Mouse (Mus musculus) frontal cortex, adult 2 months (tissue): ENCODE results near the gene Bmpr1b. TPM values are rescaled to one million over a fixed set of nuclear protein-coding genes. Genes with fewer than 3 reads are reported as not detected.
"Not testable (repeated sequence)": the region's sequence is repeated elsewhere in the genome, so short reads cannot be mapped to it uniquely, and the experiment has no call there.

Experiments used
- DNase-seq, 2 experiments: peaks; one replicate each; pipeline ENCODE4 v3.0.0; 2022; ENCODE audit warnings: low spot score in 1 of 2; ENCODE audit errors: extremely low spot score in 1 of 2
- polyA plus RNA-seq: library from polyadenylated mRNA; depleted of rRNA; stranded (reverse); fragments of >200 nt; gene quantifications from 2 replicates; pipeline ENCODE4 v1.2.3, GENCODE M21; 2012; rRNA removed

Bmpr1b gene
- polyA plus RNA-seq: 9.3 and 11.8 TPM in 2 replicates

DNA sequence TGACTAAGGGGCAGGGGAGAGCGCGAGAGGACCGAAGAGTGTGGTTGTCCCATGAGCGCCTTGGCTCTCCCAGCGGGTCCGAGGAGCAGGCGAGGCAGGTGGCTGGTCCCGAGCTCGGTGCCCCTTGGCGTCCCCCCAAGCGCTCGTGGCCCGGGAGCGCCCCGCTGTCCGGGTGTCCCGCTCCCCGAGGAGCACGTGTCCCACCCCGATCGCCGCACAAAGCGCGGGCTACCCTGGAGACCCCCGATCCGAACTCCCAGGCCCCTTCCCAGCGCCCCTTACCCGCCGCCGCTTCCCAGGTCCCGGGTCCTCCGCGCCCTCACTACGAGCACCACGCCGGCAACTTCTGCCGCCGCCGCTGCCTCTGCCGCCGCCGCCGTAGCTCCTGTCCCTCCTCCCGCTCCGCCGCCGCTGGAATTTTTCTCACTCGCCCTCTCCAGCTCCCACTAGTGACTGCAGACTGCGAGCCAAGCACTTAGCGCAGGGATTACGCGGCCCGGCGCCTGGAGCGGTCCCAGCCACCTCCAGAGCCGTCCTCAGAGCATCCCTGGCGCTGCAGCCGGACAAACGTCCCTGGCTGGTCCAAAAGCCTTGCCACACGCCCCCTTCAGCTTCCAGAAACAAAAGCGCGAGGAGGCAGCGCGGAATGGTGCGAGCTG is at the start of gene Bmpr1b:
TSS of gene Bmpr1b (minus strand) at position 563 of the 659 bp plus-strand sequence.
- DNase-seq: peak; percentile 24 to 83

DNA sequence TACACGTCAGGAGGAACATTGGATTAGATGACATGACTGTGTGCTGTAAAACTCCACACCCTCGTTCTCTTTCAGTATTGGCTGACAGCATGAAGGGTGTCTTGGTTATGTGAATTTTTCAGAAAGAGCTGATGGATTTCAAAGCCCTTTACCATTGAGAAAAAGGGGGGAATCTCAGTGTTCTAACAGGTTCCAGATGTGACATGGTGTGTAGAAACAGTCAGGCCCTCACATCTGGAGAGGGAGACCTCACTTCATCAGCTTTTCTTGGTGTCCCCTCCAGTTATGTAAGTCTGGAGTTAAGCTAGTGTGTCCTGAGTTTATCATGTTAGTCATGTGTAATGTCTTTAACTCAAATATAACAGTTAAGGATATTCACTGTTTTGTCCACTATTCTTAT is 43.6 kb upstream of the Bmpr1b start:
- no peak for DNase-seq

DNA sequence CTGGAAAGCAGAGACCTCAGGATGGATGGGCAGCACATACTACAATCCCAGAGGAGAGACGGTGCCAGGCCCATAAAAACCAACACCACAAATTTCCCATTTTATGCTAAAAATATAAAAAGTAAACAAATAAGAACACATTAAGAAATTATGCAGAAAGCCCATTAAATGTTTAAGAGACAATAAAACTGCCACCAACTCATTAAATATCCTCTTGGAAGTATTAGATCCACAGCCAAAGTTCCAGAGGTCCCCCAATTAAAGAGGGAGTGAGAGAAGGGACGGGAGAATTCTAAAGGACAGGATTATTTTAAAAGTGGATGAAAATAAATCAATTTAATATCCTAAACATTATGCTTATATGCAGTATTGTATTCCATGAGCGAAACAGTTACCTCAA is 43.0 kb upstream of the Bmpr1b start:
- no peak for DNase-seq

DNA sequence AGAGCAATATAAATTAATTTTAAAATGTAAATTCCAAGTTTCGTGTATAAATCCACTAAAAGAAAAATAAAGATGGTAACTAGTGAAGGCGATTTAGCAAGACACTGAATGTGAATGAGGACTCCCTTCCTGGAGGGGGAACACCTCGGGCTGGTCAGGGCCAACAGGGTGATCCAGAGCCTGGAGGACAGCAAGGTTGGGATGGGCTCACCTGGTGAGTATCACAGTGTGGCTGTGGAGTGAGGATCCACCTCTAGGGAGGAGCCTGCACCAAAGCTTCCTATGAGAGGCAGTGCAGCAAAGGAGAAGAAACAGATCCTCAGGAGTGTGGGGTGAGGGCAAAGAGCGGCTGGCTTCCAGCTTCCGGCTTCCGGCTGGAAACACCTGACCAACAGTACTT is 40.8 kb upstream of the Bmpr1b start:
- DNase-seq: no peak

DNA sequence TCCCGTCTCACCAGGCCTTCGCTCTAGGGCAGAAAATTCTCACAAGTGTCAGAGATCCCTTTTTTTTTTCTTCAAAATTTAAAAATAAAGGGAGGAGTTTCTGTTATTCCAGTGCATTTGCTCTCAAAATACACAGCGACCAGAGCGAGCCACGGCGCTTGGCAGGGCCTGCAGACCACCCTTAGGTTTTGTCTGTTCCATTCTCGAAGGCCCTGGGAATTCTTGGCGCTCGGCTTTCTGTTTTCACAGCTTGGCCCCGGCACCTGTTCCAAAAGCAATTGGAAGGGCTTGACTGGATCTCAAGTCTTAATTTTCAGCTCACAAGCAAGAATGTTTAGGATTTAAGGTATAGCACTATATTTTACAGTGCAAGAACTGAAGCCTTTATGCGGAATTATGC is 39.8 kb upstream of the Bmpr1b start:
- DNase-seq: no peak

DNA sequence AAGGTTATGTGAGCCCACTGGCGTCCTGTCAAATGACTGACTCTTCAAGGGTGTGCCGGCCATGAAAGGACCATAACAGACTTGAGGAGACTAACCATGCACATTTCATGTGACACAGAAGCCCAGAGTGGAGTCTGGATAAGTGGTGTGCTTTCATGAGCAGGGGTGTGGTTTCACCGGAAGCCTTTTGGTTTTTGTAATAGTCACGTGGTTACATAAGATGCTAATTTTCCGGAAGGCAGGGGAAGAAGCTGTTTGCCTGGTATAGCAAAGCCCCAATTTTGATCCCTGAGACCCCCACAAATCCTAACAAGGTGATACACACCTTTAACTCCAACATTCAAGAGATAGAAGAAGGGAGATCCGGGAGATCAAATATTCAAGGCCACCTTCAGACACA is 38.3 kb upstream of the Bmpr1b start:
- no peak for DNase-seq

DNA sequence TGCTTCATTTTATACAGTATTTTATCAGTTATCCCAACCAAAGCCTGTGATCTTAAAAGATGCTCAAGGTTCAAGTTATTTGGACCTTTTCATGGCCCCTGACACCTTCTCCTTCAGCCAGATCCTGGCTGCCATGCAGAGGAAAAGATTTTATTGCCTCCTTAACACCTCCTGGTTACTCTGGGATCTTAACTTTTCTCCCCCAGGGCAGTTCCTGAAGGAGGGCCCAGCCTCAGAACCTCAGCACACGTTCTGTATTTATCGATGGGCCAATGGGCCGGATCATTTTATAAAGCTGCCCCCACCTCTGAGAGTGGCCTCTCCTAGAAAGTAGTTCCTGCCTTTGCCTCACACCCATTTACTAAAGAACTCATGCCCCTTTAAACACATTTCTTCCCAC is 37.1 kb upstream of the Bmpr1b start:
- DNase-seq: no peak

DNA sequence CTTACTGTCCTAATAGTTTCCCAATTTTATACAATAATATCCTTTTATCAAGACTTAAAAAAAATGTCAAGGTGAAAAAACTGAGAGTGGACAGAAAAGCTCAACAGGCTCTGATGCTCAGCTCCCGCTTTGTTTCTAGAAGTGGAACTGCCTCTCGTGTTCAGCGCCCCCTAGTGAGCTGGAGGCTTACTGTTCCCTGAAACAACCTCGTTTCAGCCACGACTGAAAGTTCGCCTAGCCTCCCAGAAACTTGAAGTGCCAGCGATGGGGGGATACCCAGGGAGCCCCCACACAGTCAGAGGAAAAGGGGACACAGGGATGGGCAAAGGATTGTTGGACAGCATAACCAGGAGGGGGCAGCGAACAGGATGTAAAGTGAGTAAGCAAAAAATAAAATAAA is 26.9 kb upstream of the Bmpr1b start:
- DNase-seq: no peak

DNA sequence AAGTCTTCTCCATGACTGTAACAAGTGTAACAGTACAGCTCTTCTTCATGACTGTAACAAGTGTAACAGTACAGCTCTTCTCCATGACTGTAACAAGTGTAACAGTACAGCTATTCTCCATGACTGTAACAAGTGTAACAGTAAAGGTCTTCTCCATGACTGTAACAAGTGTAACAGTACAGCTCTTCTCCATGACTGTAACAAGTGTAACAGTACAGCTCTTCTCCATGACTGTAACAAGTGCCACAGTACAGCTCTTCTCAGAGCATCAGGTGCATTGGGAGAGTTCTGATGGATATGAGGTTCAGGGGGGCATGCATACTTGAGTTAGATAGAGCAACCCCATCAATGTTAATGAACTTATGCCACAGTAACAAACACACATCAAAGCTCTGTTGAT is 22.4 kb upstream of the Bmpr1b start:
- not testable (repeated sequence) for DNase-seq

DNA sequence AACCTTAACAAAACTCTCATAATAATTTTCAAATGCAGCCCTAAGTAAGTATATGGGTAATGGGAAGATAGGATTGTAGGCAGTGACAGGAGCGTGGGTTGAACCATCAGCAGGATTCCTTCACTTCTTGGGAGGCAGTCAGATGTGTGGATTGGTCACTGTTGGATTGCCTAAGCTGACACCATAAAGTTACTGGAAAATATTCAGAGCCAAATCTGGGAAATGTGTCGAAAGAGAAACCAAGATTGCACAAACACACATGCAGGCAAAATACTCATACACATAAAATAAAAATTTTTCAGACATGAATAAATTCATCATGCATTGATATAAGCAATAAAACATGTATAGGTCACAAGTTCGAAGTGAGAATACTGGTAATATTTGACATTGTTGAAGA is 17.3 kb upstream of the Bmpr1b start:
- no peak for DNase-seq

DNA sequence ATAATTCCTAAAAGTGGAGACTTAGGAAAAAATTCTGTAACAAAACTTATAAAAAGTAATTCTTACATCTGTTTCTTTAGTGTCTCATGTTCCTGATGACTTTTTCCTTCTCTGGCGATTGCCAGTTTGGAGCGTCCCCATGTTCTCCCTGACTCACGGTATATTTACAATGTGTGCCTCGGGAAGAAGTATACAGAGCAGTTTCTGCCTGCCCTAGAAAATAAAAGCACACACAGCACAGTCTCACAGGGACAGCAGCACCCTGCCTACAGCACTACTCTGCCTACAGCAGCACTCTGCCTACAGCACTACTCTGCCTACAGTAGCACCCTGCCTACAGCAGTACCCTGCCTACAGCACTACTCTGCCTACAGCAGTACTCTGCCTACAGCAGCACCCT is 4.8 kb upstream of the Bmpr1b start:
- DNase-seq: peak; percentile 14 to 40

DNA sequence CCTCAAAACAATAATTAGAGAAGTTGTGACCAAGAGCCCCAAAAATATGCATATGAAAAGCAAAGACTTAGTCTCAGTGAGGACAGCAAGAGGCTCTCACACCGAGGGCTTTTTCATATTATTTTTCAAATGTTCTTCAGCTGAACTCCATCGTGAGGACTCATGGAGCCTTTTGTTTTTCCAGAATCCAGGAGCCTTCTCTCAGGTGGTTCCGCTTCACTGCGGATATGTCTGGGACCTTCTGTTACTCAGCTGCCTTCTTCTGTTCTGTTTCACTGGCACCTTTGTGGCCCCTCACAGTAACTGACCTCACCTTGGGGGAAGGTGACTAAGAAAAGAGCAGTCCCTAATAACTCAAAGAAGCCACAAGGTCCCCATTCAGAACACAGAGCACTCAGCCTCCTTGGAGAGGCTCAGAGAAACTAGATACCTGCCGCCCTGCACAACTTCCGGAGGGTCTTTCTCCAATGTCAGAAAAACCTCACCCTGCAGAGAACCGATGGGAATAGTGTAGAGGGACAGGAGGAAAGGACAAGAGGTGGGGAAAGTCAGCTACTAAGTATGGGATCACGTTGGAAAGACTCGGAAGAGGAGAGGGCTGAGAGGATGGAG is 868 bp downstream of the Bmpr1b start:
- no peak for DNase-seq

DNA sequence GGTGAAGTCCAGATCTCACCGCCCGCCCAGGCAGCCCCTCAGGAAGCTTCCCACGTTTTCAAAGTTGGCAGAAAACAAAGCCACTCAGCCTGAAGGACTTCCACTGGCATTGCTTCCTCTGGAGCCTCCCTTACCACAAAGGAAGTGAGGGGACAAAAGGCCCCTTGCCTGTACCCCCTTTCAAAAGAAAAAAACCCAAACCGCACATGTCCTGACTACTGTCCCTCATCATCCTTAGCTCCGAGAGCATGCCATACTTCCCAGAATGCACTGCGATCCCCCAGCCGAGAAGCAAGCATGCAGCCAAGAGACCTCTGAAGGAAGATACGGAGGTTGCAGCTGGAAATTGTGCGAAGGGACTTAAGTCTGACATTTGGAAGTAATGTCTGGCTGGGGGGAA is 4.2 kb downstream of the Bmpr1b start:
- no peak for DNase-seq

DNA sequence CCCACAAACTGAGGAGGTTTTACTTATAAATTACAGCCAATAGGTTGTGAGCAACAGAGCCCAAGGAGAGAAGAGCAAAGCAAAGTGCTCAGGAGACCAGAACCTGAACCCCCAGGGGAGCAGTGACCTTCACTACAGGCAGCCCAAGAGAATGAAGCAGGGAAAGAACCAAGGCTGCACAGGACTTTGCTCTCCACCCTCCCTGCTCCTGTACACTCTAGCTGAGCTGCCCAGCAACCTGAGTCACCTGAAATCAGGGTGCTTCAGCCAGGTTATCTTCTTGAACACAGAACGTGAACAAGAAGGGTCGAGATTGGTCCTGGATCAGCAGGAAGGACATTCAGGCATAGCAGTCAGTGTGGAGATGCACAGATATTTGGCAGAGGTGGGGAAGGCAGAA is 5.3 kb downstream of the Bmpr1b start:
- no peak for DNase-seq

DNA sequence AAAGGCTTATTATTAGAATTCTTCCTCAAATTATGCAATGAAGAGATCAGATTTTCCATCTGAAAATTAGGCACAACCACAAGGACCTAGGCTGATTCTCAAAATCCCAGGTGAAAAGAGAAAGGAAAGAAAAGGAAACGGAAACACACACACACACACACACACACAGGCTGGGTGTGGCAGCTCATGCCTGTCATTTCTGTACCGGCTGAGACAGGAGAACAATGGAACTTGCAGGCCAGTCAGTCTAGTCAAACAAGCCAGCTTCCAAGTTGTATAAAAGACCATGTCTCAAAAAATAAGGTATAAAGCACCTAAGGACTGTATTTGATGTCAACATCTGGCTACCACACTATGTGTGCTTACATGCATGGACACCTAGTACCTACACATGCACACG is 7.8 kb downstream of the Bmpr1b start:
- DNase-seq: no peak

DNA sequence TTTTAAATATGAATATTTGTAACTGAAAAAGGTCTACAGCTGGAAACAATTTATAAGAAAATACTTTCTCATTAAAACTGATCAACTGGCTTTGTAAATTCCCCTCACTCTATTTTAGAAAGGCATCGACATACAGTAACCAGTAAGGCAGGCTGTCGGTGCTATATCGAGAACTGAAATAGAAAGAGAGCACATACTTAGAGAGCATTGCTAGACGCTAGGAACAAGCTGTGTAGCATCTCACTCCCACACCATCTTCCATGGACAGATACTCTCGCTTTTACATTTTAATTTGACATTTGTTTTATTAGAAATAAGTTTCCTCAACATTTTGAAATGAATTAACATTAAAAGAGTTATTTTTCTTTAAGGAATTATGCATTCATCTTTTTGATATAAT is 17.2 kb downstream of the Bmpr1b start:
- DNase-seq: peak in 1 of 2 experiments; percentile 20

DNA sequence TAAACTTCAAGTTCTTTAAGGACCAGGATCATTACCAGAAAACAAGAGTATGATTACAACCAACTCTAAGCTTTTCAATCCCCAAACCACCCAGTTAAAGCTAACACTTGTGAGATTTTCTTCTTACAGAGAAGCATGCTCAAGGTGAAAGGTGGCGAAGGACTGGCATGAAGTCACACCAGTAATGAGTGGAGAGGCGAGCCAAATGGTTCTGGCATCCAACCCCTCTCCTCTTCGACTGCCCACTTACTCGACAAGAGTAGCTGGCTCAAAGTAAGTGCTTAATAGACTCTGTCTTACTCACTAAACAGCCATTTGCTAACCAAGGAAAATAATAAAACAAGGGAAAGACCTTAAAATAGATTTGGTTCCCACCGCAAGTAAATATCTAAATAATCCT is 30.4 kb downstream of the Bmpr1b start:
- no peak for DNase-seq

DNA sequence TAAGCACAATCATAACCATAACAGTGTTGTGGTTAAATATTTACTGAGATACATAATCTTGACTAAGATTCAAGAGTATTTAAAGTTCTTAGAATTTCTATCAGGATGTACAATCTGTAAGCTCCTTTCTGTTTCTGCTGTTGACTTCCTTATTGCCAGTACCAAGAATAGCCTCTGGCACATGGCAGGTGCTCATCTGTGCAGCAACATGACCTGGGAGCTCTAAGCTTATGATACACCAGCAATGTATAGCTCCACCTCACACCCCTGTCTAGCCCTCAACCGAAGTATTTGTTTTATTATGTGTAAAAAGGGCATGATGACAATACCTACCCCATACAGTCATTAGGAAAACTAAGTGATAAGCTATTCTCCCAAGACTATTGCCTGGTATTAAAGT is 42.8 kb downstream of the Bmpr1b start:
- DNase-seq: no peak

DNA sequence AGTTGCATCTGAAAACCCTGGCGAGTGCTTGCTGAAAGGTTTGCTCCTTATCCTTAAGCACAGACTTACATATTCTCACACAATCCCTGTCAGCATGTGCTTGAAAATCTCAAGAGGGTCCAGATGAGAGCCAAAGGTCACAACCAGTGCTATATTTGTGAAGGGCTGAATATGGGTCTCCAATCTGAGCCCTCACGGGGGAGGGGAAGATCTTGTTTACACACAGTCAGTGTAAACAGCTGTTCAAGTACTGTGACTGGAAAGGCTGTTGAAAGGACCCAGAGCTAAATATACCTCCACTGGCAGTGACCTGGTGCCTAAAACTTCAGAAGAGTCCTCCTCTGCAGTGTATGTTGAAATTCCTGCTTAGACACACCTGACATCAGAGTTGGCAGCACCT is 43.7 kb downstream of the Bmpr1b start:
- DNase-seq: no peak

DNA sequence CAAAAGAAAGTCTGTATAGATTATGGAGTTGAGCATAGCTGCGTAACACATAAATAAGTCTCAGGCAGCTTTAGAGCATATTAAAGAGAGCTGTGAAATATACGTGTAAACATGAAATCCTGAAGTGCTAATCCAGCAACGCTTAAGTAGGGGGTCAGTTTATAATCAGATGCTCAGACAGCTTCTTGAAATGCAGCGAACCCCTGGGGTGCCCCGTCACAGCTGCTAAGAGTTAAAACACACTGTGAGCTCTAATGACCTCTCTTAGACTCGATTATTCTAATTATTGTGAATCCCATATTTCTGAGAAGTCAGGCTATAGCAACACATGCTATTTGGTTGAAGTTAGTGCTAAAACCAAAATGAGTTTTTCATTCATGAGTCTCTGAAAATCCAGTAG is 45.0 kb downstream of the Bmpr1b start:
- DNase-seq: no peak

DNA sequence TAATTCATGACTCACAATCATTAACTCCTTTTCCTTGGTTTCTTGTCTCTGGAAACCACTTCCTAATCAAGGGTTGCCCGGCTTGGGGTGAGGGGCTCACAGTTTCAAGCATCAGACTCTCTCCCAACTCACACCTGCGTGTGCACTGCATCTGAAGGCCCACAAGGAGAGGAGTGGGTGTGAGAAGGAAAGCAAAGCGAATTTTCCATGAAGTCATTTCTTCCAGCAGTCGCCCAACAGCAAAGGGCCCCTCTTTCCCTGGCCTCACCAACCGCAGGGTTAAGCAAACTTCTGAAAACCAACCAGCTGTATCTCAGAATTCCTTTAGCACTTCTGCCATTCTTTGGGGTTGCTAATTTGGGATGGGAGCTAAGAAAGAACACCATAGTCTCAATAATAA is 46.8 kb downstream of the Bmpr1b start:
- DNase-seq: no peak

DNA sequence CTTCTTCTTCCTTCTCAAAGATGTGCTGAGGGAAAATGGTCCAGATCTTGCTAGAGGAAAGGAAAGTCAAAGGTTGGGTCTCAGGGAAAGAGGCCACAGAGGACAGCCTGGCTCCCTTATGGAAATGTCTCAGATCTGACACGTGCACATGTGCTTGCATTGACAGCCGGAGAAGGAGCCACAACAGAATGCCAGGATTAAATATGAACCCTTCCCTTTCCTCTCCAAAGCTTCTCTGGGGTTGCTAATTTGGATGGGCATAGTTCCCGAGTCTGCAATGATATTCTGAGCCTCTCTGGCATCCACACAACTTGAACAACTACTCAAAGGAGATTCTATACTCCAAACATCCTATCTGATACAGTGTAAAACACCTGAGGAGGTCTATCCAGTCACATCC is 48.4 kb downstream of the Bmpr1b start:
- DNase-seq: no peak
